Mouse (Mus musculus) cortical plate, adult 2 months (tissue): ENCODE measurements at regions not wholly inside any gene's neighbourhood (a gene's known extent, or its start where the extent isn't known, plus 50 kb on each side); places are given as distances from the start of the nearest gene placed in this dataset.

ENCODE experiments used
- CTCF ChIP-seq: fragments of 200-500 bp; IDR thresholded peaks from 2 replicates; pipeline ENCODE4 v1.5.1; 2011; ENCODE audit warnings: mild to moderate bottlenecking, control low read depth, low read length; ENCODE audit not compliant: insufficient read depth; ENCODE audit errors: extremely low read depth
- POLR2A ChIP-seq: fragments of 200-500 bp; IDR thresholded peaks from 2 replicates; pipeline ENCODE4 v1.6.1; 2011; ENCODE audit warnings: mild to moderate bottlenecking, low read length, control low read depth; ENCODE audit not compliant: insufficient read depth; ENCODE audit errors: extremely low read depth

DNA sequence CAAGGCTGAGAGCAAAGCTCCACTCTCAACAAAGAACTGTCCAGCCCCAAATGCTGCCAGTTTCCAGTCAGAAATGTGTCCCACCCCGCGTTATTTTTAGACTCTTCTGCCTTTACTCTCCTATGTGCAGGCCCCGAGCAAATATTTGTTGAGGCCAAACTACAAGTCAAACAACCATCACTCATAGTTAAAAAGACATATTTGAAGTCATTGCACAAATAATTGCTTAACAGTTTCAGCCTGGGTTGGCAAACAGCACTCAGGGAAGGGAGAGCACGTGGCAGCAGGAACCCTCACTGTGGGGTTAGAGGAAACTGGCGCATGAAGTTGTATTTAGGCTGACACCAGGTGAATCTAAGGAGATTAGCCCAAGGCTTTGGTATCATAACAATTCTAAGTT lies 94.8 kb upstream of the Xylt1 start:
- TF ChIP-seq CTCF (no peak), POLR2A (no peak)
